Mouse (Mus musculus) forebrain, embryonic 15.5 days (tissue): ENCODE data around the gene Cltc. TPM values are rescaled to one million over a fixed set of nuclear protein-coding genes. Genes with fewer than 3 reads are reported as not detected.

Source experiments
- ATAC-seq: fragments of 200-750 bp; cut with Nextera tagmentation; replicated peaks from 2 replicates; pipeline ENCODE4 v1.8.0; 2017; ENCODE audit warnings: mild to moderate bottlenecking, moderate TSS enrichment, moderate library complexity
- H3K27ac ChIP-seq: fragments of 300-500 bp; sonication (generic); replicated peaks from 2 replicates; pipeline ENCODE4 v1.5.1; 2015; ENCODE audit warnings: mild to moderate bottlenecking, inconsistent platforms
- H3K27me3 ChIP-seq: fragments of 300-500 bp; sonication (generic); 2 replicates; pipeline ENCODE4 v1.6.1; 2015; ENCODE audit warnings: inconsistent platforms
- H3K36me3 ChIP-seq: fragments of 300-500 bp; sonication (generic); 2 replicates; pipeline ENCODE4 v1.6.1; 2015; ENCODE audit warnings: mild to moderate bottlenecking, inconsistent platforms
- H3K4me1 ChIP-seq: fragments of 300-500 bp; sonication (generic); 2 replicates; pipeline ENCODE4 v1.6.1; 2015; ENCODE audit warnings: inconsistent platforms
- H3K4me2 ChIP-seq: fragments of 300-500 bp; sonication (generic); replicated peaks from 2 replicates; pipeline ENCODE4 v1.6.1; 2015; ENCODE audit warnings: mild to moderate bottlenecking, inconsistent platforms
- H3K4me3 ChIP-seq: fragments of 300-500 bp; sonication (generic); 2 replicates; pipeline ENCODE4 v1.5.1; 2015; ENCODE audit warnings: mild to moderate bottlenecking, inconsistent platforms
- H3K9ac ChIP-seq: fragments of 300-500 bp; sonication (generic); replicated peaks from 2 replicates; pipeline ENCODE4 v1.6.1; 2015; ENCODE audit warnings: mild to moderate bottlenecking, inconsistent platforms
- H3K9me3 ChIP-seq: fragments of 300-500 bp; sonication (generic); 2 replicates; pipeline ENCODE4 v1.6.1; 2016; ENCODE audit warnings: inconsistent platforms
- WGBS: fragments of 180-500 bp; shearing (Covaris S2); methylation state at CpG from one replicate; pipeline ENCODE4 v1.1.7; 2015; ENCODE audit warnings: mixed read lengths; 5-methylcytosine and 5-hydroxymethylcytosine counted together
- polyA plus RNA-seq: library from polyadenylated mRNA; unstranded; fragments of >200 nt; fragmentation: Nextera tagmentation; extraction: Ambion mirVana; gene quantifications from 2 replicates; pipeline ENCODE4 v1.2.1, GENCODE M21; 2015

Gene Cltc
- polyA plus RNA-seq, 1 experiment from 2014 or later, result 135 TPM

DNA sequence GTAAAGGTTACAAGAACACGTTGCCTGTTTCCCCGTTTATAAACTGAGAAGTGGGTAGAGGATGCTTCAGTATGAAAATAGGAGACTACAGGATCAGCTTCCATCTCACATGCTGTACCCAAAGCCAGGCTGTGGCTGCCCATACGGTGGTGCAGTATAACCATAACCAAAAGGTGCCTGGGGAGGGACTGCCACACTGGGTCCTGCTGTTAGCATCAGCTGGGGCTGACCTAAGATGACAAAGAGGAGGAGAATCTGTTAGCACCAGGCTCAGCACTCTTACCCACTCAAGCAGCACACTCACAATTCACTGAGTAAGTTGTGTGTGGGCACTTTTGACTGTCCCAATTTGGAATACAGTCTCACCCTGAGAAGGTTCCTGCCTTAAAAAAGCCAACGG is 61.9 kb downstream of the Cltc start:
- WGBS, result 59% methylated on average over 4 of the region's 4 CpGs
- ATAC-seq, result no peak
- H3K9ac ChIP-seq, result no peak overlapping the region

DNA sequence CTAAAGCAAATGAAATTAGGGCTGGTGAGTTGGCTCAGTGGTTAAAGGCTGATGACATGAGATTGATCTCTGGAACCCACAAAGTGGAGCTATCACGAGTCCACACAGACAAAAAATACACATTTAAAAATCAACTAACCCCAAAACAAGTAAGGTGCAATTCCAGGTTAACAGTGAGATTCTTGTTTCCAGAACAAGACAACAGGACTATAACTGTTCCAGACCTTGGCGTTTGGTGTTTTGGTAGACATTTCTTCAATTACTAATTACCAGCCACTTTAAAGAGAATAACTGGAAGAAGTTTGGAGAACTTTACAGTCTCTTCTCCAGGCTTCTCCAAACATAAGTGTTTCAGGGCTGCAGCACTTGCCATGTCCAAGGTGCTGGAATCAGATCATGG is 64.8 kb downstream of the Cltc start:
- H3K36me3 ChIP-seq, result peaks cover 76% of the 10 kb centered on the region

More for the DNA sequence above, 61.9 kb downstream of the Cltc start:
- Histone ChIP-seq H3K9me3 (no peaks in the 10 kb centered on the region), H3K4me2 (no peak overlapping the region), H3K36me3 (peaks cover 72% of the 10 kb centered on the region), H3K27me3 (no peaks in the 10 kb centered on the region), H3K4me1 (no peaks in the 10 kb centered on the region), H3K27ac (no peak overlapping the region), H3K4me3 (no peak overlapping the region)

DNA sequence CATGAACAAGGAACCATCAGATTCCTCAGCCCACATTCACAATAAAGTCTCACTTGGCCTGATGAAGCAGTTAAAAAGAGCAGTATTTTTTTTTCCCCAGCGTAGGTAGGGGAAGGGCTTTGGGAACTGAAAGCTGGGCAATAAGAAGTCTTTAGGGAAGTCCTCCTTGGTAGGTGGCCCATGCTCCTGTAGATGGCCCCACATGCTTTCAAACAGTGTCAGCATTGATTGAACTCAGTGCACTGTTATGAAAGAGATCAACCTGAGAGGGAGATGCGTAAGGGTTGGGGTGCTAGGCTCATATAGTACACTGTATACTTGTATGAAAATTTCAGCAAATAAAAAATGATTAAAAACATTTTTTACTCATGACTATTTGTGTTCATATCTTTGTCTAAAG is 65.4 kb downstream of the Cltc start:
- H3K4me2 ChIP-seq, result no peak overlapping the region
- H3K27me3 ChIP-seq, result no peaks in the 10 kb centered on the region
- H3K4me3 ChIP-seq, result no peak overlapping the region
- 92% methylated on average over 2 of the region's 2 CpGs for WGBS
- no peak overlapping the region for H3K9ac ChIP-seq
- H3K4me1 ChIP-seq, result no peaks in the 10 kb centered on the region
- no peak overlapping the region for H3K27ac ChIP-seq
- no peaks in the 10 kb centered on the region for H3K9me3 ChIP-seq
- no peak for ATAC-seq
- peaks cover 76% of the 10 kb centered on the region for H3K36me3 ChIP-seq

More for the DNA sequence above, 64.8 kb downstream of the Cltc start:
- Histone ChIP-seq H3K9ac (no peak overlapping the region), H3K4me3 (no peak overlapping the region), H3K27me3 (no peaks in the 10 kb centered on the region), H3K4me1 (no peaks in the 10 kb centered on the region), H3K27ac (no peak overlapping the region), H3K9me3 (no peaks in the 10 kb centered on the region), H3K4me2 (no peak overlapping the region)
- no peak for ATAC-seq
- 94% methylated on average over 2 of the region's 2 CpGs for WGBS

DNA sequence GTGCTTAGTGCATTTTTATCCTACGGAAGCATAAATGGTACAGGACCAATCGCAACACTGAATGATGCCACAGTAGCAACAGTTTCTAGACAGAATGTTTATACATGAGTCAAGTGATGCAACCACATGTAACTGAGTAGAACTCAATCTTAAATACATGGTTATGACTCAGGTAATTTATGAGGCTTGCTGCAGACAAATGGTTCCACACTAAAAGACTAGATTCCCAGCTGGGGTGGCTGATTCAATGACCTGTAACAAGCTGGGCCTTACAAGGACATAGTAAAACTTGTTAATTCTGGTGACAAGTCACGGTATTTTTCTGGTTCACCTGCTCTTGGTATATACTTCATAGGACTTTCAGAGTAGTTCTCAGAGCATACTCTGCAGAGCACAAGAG is 65.9 kb downstream of the Cltc start:
- Histone ChIP-seq H3K9ac (no peak overlapping the region), H3K27me3 (no peaks in the 10 kb centered on the region)
- 94% methylated on average over 3 of the region's 3 CpGs for WGBS

DNA sequence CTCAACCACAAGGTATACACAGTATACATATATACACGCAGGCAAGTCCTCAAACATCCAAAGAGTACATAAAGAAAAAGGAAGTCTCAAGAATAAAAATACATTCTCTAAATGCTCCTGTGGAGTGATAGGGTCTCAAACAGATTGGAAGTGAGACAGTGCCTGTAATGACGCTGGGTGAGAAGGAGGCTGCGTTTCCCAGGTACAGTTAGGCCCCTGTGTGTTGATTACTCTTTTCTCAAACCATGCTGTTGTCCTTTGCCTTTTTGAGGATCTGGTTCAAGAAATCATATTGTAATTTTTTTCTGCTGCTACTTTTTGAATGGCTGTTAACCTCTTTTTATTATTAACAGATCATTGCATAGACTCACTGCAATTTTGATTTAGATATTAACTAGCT is 67.0 kb downstream of the Cltc start:
- Histone ChIP-seq H3K36me3 (peaks cover 63% of the 10 kb centered on the region), H3K4me1 (peaks cover 10% of the 10 kb centered on the region), H3K4me2 (no peak overlapping the region), H3K9me3 (no peaks in the 10 kb centered on the region), H3K9ac (no peak overlapping the region), H3K27me3 (no peaks in the 10 kb centered on the region), H3K27ac (no peak overlapping the region), H3K4me3 (no peak overlapping the region)
- 95% methylated on average over 3 of the region's 3 CpGs for WGBS
- ATAC-seq, result no peak

More for the DNA sequence above, 65.9 kb downstream of the Cltc start:
- no peak for ATAC-seq
- no peaks in the 10 kb centered on the region for H3K9me3 ChIP-seq
- no peak overlapping the region for H3K4me2 ChIP-seq
- H3K4me3 ChIP-seq, result no peak overlapping the region
- H3K4me1 ChIP-seq, result peaks cover under 1% of the 10 kb centered on the region; the same call in 1 of the 2 replicates
- H3K36me3 ChIP-seq, result peaks cover 71% of the 10 kb centered on the region
- H3K27ac ChIP-seq, result no peak overlapping the region

DNA sequence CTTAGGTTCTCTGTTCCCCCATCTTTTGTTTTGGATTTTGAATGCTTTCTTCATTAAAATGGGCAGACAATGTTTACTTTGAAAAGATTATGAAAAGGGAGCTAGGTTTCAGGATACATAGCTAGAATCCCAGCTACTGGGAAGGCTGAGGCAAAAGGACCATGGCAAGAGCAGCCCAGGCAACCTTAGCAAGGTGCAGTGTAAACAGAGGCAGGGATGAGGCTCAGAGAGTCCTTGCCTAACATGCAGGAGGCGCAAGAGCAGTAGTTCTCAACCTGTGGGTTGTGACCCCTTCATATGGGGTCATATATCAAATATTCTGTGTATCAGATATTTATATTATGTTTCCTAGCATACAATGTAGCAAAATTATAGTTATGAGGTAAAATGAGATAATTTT is 72.0 kb downstream of the Cltc start:
- Histone ChIP-seq H3K9me3 (no peaks in the 10 kb centered on the region), H3K4me1 (peaks cover 37% of the 10 kb centered on the region), H3K27me3 (no peaks in the 10 kb centered on the region), H3K27ac (no peak overlapping the region), H3K9ac (peak overlapping the region; percentile 90; the same call in 1 of the 2 replicates), H3K4me2 (peak overlapping the region; percentile 58), H3K4me3 (peak overlapping the region; percentile 83), H3K36me3 (peaks cover 18% of the 10 kb centered on the region)
- ATAC-seq, result no peak
- WGBS, result 88% methylated on average over 1 of the region's 1 CpGs

DNA sequence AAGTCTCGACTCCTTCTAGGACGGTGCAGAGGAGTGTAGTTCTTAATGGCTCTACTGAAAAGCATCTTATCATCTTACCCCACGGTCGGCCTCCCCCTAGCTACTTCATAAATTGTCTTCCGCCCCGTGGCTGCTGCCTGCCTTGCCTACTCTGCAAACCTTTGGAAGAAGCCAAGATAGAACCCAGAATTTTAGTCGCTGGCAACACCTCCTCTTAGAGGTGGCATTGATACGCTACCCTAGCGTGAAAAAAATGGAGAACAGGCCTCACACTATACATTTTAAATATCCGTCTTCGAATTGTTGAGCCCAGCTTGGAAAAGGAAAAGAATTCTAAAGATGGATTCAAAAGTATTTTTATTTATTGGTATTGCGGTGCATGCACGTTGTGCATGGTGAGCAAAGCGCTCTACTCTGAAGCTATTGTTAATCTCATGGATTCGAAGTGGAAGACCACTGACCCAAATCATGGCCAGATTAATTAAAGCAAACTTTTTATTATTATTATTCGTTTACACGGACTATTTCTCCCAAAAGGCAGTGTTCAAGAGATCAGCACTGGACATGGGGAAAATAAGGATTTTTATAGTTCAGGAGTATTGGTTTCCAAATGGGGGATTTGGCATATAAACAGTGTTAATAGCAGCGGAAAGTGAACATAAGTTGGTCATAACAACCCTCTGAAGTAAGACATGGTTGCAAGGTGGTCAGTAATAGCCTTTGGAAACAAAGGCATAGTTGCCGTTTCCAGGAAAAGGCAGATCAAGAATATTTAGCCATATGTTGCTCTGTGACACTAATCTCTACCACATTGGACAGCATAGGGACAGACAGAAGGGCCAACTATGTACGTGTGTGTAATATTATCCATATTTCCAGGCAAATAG is 73.0 kb downstream of the Cltc start:
- H3K9ac ChIP-seq, result peak overlapping the region; percentile 90
- WGBS, result 8% methylated on average over 20 of the region's 20 CpGs
- no peaks in the 10 kb centered on the region for H3K9me3 ChIP-seq
- peak overlapping the region; percentile 58 for H3K4me2 ChIP-seq
- peak overlapping the region; percentile 83 for H3K4me3 ChIP-seq
- ATAC-seq, result no peak
- no peaks in the 10 kb centered on the region for H3K27me3 ChIP-seq
- H3K4me1 ChIP-seq, result peaks cover 37% of the 10 kb centered on the region
- H3K27ac ChIP-seq, result peak overlapping the region; percentile 91
- H3K36me3 ChIP-seq, result peaks cover 8% of the 10 kb centered on the region

DNA sequence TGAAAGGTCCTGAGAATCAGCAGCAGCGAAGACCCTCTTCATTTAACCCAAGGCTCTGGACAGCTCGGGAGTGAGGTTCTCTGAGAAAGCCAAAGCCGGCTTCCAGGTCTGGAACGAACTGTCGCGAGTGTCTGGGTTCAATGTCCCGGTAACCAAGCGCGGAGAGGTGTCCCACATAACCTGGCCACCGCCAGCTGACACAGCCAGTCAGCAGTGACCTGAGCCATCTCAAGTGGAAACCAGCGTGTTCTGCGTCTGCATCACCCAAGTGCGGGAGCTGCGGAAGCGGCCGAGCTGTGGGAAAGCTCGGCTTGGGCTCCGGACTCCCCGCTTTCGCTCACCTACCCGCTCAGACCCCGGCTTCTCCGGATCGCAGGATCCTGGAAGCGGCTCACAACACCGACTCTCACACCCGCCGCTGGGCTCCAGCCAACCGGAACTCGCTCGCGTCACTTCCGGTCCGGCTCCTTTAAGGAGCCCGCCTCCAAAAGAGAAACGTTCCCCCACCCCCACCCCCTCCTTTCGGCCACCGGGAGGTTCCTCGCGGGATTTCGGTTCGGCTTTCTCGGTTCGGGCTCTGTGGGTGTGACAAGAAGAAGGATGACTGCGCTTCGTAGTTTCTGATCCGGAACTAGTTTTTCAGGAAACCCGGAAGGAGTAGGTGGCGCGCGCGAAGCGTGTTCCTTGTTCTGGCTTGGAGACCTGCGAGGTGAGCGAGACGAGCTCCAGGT is 73.8 kb downstream of the Cltc start, which contains the start of the genes Vmp1 and Ptrh2:
TSS of gene Vmp1 (minus strand) at position 442 of the 731 bp plus-strand sequence.
TSS of gene Ptrh2 (plus strand) at position 591 of the 731 bp plus-strand sequence.
- H3K27ac ChIP-seq, result peak within 1 kb of the TSS; percentile 91
- peak; percentile 93 for ATAC-seq

GRCm38 (mm10) chr11:86682861-86683260 is 74.5 kb downstream of the Cltc start:
- no peak for ATAC-seq
- Histone ChIP-seq H3K4me1 (peaks cover 37% of the 10 kb centered on the region), H3K9me3 (no peaks in the 10 kb centered on the region), H3K9ac (peak overlapping the region; percentile 90), H3K36me3 (0 out of 2 replicates have a peak, but pooled peaks cover 2% of the 10 kb centered on the region), H3K27me3 (no peaks in the 10 kb centered on the region), H3K4me2 (peak overlapping the region; percentile 58), H3K4me3 (peak overlapping the region; percentile 83), H3K27ac (no peak overlapping the region)
- WGBS, result 41% methylated on average over 7 of the region's 7 CpGs

More for the DNA sequence above, 73.8 kb downstream of the Cltc start, which contains the start of the genes Vmp1 and Ptrh2:
- Histone ChIP-seq H3K9me3 (no peaks in the 10 kb centered on the region), H3K4me3 (peak within 1 kb of the TSS; percentile 83), H3K9ac (peak within 1 kb of the TSS; percentile 90), H3K4me2 (peak within 1 kb of the TSS; percentile 58), H3K4me1 (peaks cover 37% of the 10 kb centered on the region), H3K27me3 (no peaks in the 10 kb centered on the region), H3K36me3 (0 out of 2 replicates have a peak, but pooled peaks cover 2% of the 10 kb centered on the region)
- under 1% methylated on average over 56 of the region's 56 CpGs for WGBS

DNA sequence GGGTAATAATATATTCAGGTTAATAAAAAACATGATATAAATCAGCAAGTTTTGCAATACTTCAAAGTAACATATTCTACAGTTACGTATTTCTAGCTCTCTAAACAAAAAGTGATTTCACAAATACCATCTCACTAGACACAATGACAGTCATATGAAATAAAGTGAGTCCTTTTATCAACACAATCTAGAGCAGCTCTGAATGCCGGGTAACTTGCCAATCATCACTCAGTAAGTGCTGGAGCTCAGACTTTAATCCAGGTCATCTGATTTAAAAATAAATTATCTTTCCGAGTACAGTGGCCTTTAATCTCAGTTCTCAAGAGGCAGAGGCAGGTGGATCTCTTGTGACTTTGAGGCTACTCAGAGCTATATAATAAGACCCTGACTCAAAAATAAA is 75.9 kb downstream of the Cltc start:
- Histone ChIP-seq H3K4me1 (peaks cover 37% of the 10 kb centered on the region), H3K36me3 (no peaks in the 10 kb centered on the region), H3K9me3 (no peaks in the 10 kb centered on the region), H3K9ac (no peak overlapping the region), H3K27me3 (no peaks in the 10 kb centered on the region), H3K27ac (no peak overlapping the region), H3K4me3 (no peak overlapping the region), H3K4me2 (no peak overlapping the region)
- no peak for ATAC-seq
- 93% methylated on average over 3 of the region's 3 CpGs for WGBS

- whole genome bisulfite sequencing, result 95% methylated on average over 3 of the region's 3 CpGs
- Histone ChIP-seq H3K9ac (no peak overlapping the region), H3K27me3 (no peaks in the 10 kb centered on the region), H3K36me3 (no peaks in the 10 kb centered on the region), H3K4me3 (no peak overlapping the region), H3K9me3 (no peaks in the 10 kb centered on the region), H3K4me1 (peaks cover 31% of the 10 kb centered on the region), H3K27ac (no peak overlapping the region), H3K4me2 (no peak overlapping the region)
- no peak for ATAC-seq
Observed at GRCm38 (mm10) chr11:86680729-86681128, 76.6 kb downstream of the Cltc start.

DNA sequence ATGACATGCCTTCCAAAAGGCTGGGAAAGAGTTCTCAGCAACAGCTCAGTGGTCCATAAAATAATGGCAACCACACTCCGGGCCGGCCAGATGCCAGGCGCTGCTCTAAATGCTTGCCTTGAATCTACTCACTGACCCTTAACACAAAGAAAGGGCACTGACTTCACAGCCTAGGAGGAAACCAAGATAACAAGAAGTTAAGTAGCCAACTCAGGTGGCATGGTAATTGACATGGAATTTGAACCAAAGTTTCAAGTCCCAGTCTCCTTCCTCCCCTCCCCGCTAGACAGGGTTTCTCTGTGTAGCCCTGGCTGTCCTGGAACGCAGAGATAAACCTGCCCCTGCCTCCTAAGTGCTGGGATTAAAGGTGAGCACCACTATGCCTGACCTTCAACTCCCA is 78.4 kb downstream of the Cltc start:
- Histone ChIP-seq H3K27ac (no peak overlapping the region), H3K27me3 (no peaks in the 10 kb centered on the region), H3K4me3 (no peak overlapping the region), H3K4me1 (peaks cover 17% of the 10 kb centered on the region), H3K4me2 (no peak overlapping the region), H3K9ac (no peak overlapping the region), H3K36me3 (no peaks in the 10 kb centered on the region), H3K9me3 (no peaks in the 10 kb centered on the region)
- WGBS, result 72% methylated on average over 5 of the region's 5 CpGs
- no peak for ATAC-seq
